Mouse (Mus musculus): ENCODE data around the gene Cel.

Cel gene

DNA sequence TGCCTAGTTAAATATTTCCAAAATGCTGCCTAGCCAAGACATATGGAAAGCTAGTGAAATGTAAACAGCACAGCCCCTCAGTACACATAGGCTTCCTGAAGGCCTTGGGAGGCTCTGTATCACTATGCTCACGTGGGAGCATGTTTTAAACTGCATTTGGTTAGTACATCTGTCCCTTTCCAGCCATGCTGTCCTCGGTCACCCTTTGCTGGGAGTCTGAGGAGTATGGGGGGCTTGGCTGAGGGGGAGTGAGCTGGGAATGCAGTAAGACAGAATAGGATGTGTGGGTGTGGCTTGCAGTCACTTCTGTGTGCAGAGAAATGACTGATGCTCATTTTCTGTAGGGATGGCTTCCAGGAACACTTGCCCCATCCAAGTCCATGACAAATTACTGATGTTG is 22.5 kb upstream of the Cel start:
- DNase-seq (ENCODE audit: inconsistent age in 2 of 2, low spot score in 1 of 2), result no peak

DNA sequence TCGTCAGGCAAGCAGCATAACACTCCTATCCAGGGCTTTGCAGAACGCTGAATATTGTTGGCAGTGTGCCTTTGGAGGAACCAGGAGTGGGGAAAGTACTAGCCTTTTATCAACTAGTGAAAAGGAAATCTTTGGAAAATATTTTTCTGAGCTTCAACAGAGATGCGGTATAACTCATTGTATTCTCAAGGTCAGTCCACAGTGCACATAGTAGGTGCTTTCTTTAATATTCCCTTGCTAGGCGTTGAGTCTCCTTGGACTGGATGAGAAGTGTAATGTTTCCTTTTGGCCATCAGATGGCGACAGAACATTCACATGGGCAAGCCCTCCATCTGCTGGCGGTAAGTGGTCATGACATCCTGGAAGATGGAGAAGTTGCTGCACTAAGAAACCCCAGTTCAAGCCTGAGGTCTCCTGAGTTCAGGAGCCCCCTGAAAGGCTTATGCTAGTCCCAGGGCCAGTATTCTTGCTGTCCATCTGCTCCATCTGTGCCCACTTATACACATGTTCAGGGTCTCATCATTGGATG is 21.9 kb upstream of the Cel start:
- peak; percentile 74 to 91 for DNase-seq (ENCODE audit: inconsistent age in 2 of 2, low spot score in 1 of 2)

DNA sequence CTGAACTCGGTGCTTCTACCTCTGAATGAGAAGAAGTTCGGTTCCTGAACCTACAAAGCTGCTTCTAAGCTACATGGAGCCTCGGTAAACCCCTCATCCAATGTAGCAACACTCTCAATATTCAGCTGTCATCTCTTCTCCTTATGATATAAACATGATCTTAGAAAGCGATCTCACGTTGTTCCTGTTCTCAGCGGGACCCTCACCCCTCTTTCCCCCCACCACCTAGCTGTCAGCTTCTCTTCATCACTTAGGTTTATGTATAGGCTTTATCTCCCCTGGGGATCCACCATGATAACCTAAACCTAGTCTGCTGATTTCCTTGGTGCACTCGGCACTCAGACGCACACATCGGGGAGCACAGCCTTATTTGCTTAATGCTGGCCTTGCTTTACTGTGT is 20.4 kb upstream of the Cel start, which contains the start of gene Gtf3c5:
TSS of gene Gtf3c5 (minus strand) at position 101 of the 400 bp plus-strand sequence.
- DNase-seq (ENCODE audit: inconsistent age in 2 of 2, low spot score in 1 of 2), result no peak

DNA sequence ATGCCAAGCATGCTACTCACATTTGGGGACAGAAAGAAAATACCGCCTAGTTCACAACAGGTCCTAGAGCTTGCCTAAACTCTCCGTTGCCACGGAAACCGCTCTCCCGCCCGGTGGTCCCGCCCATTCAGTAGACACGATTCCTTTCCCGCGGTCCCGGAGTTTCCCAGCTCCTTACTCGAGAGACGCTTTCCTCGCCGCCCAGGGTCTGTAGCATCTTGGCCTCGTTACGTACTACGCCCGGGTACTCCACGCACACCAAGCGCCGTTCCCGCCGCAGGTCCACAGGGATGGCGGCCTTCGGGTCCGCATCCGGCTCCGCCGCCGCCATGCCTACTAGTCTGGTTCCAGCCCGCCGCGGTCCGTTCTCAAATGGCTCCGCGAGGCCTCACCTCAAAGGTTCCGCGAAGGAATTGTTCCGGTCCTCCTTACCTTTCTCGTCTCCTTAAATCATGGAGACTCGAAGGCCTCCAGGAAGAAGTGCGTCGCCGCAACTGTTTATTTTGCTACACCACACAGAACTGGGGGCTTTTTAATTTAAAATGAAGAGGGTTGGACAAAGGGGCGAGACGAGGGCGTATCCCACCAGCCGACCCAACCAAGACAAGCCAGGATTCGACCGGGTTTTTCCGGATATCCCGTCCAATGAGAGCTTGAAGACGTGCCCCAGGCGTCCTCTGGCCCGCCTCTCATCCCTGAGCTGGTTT is 19.6 kb upstream of the Cel start:
- DNase-seq (ENCODE audit: inconsistent age in 2 of 2, low spot score in 1 of 2), result peak; percentile 90 to 98

DNA sequence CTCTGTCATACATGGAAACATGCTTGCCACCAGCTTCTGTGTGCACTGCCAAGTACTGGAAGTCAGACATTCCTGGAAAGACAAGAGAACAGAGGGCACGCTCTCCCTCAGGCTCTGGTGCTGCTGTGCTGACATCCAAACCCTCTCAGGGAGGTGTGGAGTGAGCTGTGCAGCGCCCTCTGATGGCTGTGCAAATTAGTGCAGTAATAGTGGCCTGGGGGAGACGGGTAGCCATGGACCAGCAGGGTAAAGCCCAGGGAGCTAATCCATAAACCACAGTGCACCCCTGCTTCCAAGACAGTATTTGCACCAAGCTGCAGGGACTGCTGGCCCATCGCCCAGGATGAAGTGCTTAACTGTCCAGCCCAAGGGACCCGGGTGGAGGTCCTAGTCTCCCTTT is 14.8 kb upstream of the Cel start:
- DNase-seq (ENCODE audit: inconsistent age in 2 of 2, low spot score in 1 of 2), result peak in 1 of 2 experiments; percentile 62

DNA sequence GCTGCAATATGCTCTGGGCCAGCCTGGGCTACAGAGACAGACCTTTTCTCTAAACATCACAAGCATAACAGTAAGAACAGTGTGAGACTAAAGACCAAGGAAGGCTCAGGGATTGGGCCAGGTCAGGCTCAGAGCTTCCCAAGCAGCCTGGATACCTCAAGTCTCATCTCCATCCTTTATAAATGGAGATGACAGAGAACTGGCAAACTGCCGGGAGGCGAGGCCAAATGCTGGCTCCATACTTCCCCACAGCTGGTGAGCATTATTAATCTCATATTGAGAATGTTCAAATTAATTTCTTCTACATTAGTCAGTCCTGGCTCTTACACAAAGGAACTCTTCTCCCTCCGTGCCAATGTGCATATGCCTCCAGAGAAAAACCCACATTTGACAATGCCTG is 13.6 kb upstream of the Cel start:
- DNase-seq (ENCODE audit: inconsistent age in 2 of 2, low spot score in 1 of 2), result no peak

DNA sequence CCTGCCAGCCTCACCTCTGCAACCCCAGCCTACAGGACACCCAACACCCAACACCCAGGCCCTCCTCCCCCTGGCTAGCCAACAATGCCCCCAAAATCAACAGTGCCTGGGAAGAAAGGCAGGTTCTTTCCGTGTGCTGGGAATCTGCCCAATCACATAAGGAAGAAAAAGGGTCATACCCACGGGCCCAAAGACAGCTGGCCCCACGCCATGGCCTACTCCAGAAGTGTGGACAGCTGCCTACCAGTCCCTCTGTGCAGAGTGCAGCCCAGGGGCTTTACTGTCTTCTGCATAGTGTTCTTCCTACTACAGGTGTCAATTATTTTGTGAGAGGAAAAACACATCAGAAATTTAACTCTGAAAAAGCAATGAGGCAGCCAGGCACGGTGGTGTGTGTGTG is 12.1 kb upstream of the Cel start:
- no peak for DNase-seq (ENCODE audit: inconsistent age in 2 of 2, low spot score in 1 of 2)

DNA sequence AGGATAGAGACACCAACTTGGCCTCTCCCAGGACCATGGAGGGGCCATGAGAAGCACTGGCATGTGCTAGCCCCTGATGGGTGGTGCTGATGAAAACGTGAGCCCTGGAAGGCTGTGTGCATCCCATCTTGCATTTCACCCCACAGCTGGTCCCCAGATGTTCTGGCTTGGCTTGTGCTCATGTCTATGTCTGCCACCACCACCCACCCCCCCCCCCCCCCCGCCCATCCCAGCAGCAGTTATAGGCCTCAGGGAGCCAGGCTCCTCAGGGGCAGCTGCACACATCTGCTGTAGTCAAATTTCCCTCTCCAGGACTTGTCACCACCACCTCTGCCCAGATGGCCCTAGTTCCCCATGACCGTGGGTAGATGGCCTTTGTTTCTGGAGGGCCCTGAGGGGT is 6.7 kb upstream of the Cel start:
- no peak for DNase-seq (ENCODE audit: inconsistent age in 2 of 2, low spot score in 1 of 2)

DNA sequence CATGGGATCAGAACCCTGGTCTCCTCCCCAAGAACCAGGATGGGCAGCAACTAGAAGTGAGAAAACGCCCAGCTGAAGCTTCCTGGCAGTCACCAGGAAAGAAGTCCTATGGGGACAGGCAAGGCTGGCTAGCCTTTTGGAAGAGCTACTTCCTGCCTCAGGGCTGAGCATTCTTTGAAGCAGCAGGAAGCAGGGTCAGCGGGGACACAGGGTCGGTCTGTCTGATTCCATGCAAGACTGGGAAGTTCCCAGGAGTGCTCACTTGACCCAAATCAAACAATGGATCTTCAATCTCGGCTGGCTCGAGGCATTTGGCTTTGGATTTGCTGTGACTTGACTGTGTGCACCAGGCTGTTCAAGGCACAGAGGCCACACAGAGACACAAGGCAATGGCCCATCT is 3.3 kb upstream of the Cel start:
- DNase-seq (ENCODE audit: inconsistent age in 2 of 2, low spot score in 1 of 2), result peak in 1 of 2 experiments; percentile 52

DNA sequence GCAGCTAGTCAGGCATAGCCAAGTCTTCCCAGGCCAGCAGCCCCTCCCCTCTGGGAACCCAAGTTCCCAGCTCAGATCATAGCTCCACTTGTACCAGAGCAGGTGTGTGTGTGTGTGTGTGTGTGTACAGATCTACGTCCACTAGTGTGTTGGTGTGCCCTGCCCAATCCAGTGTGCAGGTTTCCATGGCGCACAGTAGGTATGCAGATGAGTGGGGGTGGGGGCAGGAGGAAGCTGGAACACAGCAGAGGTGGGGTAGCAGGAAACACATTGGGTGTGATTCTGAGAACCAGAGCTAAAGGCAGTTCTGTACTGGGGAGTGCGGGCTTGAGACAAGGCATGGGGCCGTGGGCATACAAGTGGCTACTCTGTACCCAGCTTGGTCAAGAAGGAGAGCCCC is 1.2 kb upstream of the Cel start:
- DNase-seq (ENCODE audit: inconsistent age in 2 of 2, low spot score in 1 of 2), result no peak

DNA sequence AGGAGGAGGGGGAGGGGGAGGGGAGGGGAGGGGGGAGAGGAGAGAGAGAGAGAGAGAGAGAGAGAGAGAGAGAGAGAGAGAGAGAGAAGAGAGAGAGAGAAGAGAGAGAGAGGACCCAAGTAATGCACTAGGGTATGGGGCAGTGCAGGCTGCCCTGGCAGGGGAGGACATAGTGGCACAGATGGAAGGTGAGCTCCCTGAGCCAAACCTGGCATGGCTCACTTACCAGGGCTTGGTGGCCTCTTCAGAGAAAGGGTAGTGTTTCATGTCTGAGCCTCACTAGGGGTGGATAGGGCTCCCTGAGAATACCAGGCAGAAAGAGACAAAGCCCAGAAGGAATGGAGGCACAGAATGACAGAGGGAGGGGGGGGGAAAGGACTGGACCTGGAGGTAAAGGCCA is 627 bp upstream of the Cel start:
- DNase-seq (ENCODE audit: inconsistent age in 2 of 2, low spot score in 1 of 2), result no peak

DNA sequence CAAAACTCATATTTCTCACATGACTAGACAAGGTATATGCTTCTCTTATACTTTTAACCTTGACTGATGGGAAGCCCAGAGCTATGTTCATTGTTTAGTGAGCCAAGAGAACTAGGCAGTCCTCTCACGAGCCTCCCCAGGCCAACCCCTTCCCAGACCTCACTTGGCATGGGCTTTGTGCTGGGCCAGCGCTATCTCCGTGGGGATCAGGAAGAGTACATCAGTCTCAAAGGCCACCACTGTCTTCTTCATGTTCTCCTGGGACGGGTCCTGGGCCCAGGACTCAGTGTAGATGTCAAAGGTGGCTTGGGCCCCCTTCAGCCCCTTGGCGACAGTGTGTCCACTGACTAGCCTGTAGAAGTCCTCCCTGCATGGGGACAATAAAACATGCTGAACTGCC is 5.8 kb downstream of the Cel start:
- DNase-seq (ENCODE audit: inconsistent age in 2 of 2, low spot score in 1 of 2), result no peak

DNA sequence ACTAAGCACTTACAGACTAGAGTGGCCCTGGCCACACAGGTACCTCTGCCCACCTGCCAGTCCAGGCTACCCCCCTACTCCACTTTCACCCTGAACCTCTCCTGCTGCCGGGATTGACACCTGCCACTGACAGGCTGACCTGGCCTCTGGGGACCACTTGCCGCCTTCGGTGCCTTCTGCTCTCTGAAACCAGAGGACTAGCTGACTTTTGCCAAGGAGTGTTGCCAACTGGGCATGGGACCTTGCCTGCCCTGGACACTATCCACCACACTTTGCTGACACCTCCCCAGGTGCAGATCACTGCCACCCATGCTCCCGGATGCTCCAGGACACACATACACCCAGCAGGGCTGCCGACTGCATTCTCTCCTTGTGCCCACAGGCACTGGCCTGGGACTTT is 10.9 kb downstream of the Cel start:
- no peak for DNase-seq (ENCODE audit: inconsistent age in 2 of 2, low spot score in 1 of 2)

DNA sequence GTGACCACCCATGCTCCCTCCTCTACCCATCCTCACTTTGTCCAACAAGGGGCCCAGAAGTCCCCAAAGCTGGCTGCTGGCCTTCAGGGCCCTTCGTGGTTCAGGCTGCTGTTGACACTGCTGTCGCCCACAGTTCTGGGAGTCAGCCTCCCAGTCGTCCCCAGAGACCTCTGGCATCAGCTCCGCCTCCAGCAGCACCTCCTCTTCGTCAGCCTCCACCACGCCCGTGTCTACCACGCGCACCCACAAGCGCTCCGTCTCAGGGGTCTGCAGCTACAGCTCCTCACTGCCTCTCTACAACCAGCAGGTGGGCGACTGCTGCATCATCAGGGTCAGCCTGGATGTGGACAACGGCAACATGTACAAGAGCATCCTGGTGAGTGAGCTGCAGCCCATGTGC is 14.0 kb downstream of the Cel start:
- DNase-seq (ENCODE audit: inconsistent age in 2 of 2, low spot score in 1 of 2), result no peak

DNA sequence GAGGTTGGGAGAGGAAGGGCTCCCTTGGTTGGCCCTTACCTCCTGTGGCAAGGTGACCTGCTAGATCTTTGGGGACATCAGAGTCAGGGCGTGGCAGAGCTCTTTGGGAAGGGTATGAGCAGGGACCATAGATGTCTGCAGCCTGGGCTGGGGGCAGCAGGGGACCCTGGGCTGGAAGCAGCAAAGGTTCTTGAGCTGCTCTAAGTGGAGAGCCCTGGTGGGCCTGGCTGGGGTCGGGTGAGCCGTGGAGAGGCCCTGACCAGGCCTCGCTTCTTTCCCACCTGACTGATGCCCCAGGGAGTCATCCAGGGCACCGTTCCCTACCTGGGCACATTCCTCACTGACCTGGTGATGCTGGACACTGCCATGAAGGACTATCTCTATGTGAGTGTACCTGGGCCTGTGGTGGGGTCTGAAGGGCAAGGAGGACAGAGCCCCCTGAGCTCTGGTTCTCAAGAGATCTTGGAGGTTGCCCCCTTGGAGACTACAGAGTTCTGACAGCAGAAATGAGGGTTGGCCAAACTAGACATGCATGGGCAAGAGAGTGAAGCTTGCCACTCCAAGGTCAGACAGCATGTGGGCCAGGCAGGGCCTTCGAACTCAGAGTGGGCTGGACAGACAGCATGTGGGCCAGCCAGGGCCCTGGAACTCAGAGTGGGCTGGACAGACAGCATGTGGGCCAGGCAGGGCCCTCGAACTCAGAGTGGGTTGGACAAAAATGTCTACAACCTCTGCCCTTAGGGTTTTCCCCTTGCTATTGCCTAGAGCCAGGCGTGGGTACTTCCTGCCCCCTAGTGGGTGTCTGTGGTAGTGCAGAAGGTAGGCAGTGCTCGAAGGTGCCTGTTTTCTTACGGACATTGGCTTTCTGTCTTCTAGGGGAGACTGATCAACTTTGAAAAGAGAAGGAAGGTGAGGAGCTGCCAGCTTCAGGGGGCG is 15.7 kb downstream of the Cel start:
- peak; percentile 83 to 96 for DNase-seq (ENCODE audit: inconsistent age in 2 of 2, low spot score in 1 of 2)

DNA sequence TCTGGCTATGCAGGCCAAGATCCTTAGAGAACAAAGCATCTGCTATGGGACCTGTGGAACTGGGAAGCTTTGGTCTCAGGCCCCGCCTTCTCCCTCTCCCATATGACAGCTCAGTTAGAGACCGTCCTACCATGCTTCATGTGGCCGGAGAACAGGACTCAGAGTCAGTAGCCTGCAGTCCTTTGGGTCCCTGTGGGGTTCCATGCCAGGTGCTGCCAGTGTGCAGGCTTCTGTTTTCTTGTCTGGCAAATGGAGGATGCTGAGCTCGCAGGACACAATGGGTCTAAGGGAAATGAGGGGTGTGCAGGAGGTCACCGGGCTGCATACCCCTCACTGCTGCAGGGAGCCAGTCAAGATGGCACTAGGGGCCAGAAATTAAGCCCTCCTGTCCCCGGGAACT is 16.6 kb downstream of the Cel start:
- no peak for DNase-seq (ENCODE audit: inconsistent age in 2 of 2, low spot score in 1 of 2)

DNA sequence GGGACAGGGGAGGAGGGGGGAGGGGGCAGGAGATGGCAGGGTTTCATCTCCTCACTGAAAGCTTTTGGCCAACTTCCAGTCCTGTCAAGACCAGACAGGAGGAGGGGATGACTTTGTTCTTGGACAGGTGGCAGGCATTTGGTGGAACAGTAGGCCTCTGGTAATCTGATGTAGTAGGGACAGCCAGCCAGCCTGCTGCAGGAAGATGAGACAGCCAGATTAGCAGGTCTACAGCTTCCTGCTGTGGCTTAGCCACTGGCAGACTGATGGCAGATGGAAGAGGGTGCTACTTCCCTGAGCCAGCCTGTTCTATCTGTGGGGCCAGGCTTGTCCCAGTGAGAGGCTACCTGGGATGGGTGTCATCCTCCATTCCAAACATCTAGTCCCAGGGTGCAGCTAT is 17.2 kb downstream of the Cel start:
- no peak for DNase-seq (ENCODE audit: inconsistent age in 2 of 2, low spot score in 1 of 2)

DNA sequence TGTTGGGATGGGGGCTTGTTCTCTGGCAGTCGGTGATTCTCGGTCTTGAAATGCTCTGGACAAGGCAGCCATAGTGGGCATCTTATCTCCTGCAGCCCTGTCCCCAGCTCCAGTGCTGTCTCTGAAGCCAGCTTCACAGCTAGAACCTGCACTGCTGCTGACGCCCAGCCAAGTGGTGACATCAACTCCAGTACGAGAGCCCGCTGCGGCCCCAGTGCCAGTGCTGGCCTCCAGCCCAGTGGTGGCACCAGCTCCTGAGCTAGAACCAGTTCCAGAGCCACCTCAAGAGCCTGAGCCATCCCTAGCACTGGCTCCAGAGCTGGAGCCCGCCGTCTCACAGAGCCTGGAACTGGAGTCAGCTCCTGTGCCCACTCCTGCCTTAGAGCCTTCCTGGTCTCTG is 19.3 kb downstream of the Cel start:
- peak in 1 of 2 experiments; percentile 47 for DNase-seq (ENCODE audit: inconsistent age in 2 of 2, low spot score in 1 of 2)

DNA sequence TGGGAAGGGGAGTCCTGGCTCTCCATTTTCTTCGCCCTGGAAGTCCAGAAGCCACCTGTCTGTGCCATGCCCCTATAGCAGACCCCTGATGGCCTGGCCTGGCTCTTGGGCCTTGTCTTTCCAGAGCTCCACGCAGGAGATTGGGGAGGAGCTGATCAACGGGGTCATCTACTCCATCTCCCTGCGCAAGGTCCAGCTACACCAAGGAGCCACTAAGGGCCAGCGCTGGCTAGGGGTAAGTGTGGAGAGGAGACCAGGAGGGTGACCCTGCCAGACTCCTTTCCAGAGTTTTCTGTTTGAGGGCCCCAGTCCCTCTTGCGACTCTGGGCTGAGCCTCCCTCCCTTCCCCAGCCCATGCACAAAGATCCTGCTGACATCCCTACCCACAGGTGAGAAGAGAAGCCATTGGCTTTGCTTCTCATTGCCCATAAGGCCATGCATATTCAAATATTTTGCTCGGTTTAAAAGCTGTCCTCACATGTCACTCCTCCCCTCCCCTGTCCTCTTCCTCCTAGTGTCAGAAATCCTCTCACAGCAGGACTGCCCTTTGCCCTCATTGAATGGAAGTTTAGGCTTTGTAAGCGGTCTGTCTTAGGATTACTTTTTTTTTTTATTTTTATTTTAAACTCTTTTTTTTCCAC is 22.5 kb downstream of the Cel start:
- no peak for DNase-seq (ENCODE audit: inconsistent age in 2 of 2, low spot score in 1 of 2)

DNA sequence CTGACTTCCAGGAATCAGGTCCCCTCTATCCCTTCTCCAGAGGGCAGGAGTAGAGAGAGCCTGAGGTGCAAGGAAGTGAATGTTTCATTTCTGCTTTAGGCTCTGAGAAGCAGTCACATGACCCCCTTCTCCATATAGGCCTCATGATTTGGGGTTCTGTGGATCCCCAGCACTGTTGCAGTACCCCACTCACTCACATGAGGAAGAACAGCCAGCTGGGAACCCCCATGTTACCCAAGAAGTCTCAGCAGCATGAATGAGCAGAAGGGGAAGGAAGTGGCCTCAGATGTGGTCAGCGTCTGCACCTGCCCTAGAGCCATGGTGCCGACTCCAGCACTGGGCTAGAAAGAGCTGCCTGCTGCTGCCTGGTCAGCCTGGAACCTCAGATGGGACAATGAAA is 23.3 kb downstream of the Cel start:
- DNase-seq (ENCODE audit: inconsistent age in 2 of 2, low spot score in 1 of 2), result peak in 1 of 2 experiments; percentile 50

DNA sequence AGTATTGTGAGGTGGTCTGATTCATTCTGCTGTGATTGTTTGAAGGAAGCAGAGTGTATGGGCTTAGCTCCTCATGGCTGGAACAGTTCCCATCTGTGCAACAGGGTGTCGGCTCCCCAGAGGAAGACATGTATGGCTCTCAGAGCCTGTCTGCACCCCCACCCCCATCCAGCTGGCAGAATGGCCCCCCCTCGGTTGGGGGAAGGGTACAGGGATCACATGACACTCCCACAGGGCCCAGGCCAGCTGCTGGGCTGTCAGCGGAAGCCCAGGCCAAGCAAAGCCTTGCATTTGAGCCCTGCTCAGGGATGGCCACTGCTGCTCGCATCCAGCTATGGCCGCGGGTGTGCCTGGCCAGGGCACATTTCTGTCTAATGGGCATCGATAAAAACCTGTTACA is 24.0 kb downstream of the Cel start:
- DNase-seq (ENCODE audit: inconsistent age in 2 of 2, low spot score in 1 of 2), result no peak

DNA sequence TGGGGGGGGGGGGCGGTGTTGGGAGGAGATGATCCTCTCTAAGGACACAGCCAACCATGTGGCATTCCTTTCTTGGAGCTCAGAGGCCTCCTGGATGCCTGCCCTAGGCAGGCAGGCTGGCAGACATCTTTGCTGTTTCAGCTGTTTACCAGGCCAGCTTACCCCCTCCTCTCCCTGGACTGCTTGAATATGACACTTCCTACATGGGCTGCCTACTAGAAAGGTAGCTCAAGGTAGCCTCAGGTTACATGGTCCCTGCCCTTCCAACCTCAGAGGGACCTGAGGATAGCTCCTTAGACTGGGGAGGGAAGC is 24.4 kb downstream of the Cel start:
- no peak for DNase-seq (ENCODE audit: inconsistent age in 2 of 2, low spot score in 1 of 2)
